Mouse (Mus musculus): Measurements from ENCODE around the gene H2-DMb2. TPM values are rescaled to one million over a fixed set of nuclear protein-coding genes. Genes with fewer than 3 reads are reported as not detected.

H2-DMb2 gene
- total RNA-seq, 1 experiment from 2014 or later, result 3.3 TPM

- no peak for ATAC-seq (replicated peaks; ENCODE audit: low read depth, poor library complexity, severe bottlenecking)
These were observed 25.5 kb upstream of the H2-DMb2 start for GRCm38 (mm10) chr17:34117421-34118112.

- no peak for ATAC-seq (replicated peaks; ENCODE audit: low read depth, poor library complexity, severe bottlenecking)
These were observed 24.8 kb upstream of the H2-DMb2 start for GRCm38 (mm10) chr17:34118113-34118872.

GRCm38 (mm10) chr17:34118873-34119248 lies 24.2 kb upstream of the H2-DMb2 start:
- no peak for ATAC-seq (replicated peaks; ENCODE audit: low read depth, poor library complexity, severe bottlenecking)

- peak; percentile 47 for ATAC-seq (replicated peaks; ENCODE audit: low read depth, poor library complexity, severe bottlenecking)
These were observed 23.6 kb upstream of the H2-DMb2 start, which contains the start of gene H2-DMa for GRCm38 (mm10) chr17:34119249-34120179. Gene H2-DMa (plus strand): TSS chr17:34119541.

GRCm38 (mm10) chr17:34120180-34120723 lies 22.9 kb upstream of the H2-DMb2 start:
- no peak for ATAC-seq (replicated peaks; ENCODE audit: low read depth, poor library complexity, severe bottlenecking)

GRCm38 (mm10) chr17:34120814-34121171 lies 22.3 kb upstream of the H2-DMb2 start:
- peak; percentile 8; the same call in 1 of the 2 replicates for ATAC-seq (replicated peaks; ENCODE audit: low read depth, poor library complexity, severe bottlenecking)

GRCm38 (mm10) chr17:34121172-34121878 lies 21.8 kb upstream of the H2-DMb2 start:
- ATAC-seq (replicated peaks; ENCODE audit: low read depth, poor library complexity, severe bottlenecking), result no peak

- ATAC-seq (replicated peaks; ENCODE audit: low read depth, poor library complexity, severe bottlenecking), result no peak
These were observed 21.3 kb upstream of the H2-DMb2 start for GRCm38 (mm10) chr17:34121879-34122187.

- peak; percentile 19 for ATAC-seq (replicated peaks; ENCODE audit: low read depth, poor library complexity, severe bottlenecking)
These were observed 20.7 kb upstream of the H2-DMb2 start, which contains the start of gene Brd2 for GRCm38 (mm10) chr17:34122188-34122984. Gene Brd2 (minus strand): TSS chr17:34122634.

GRCm38 (mm10) chr17:34123111-34123510 lies 20.0 kb upstream of the H2-DMb2 start:
- ATAC-seq (replicated peaks; ENCODE audit: low read depth, poor library complexity, severe bottlenecking), result no peak

- no peak for ATAC-seq (replicated peaks; ENCODE audit: low read depth, poor library complexity, severe bottlenecking)
These were observed 19.6 kb upstream of the H2-DMb2 start for GRCm38 (mm10) chr17:34123518-34123917.

- ATAC-seq (replicated peaks; ENCODE audit: low read depth, poor library complexity, severe bottlenecking), result peak; percentile 34
These were observed 18.5 kb upstream of the H2-DMb2 start for GRCm38 (mm10) chr17:34124649-34125048.

- no peak for ATAC-seq (replicated peaks; ENCODE audit: low read depth, poor library complexity, severe bottlenecking)
These were observed 16.2 kb upstream of the H2-DMb2 start for GRCm38 (mm10) chr17:34126826-34127420.

GRCm38 (mm10) chr17:34127475-34127874 lies 15.6 kb upstream of the H2-DMb2 start:
- ATAC-seq (replicated peaks; ENCODE audit: low read depth, poor library complexity, severe bottlenecking), result peak; percentile 60

- ATAC-seq (replicated peaks; ENCODE audit: low read depth, poor library complexity, severe bottlenecking), result no peak
These were observed 14.7 kb upstream of the H2-DMb2 start for GRCm38 (mm10) chr17:34128264-34128937.

GRCm38 (mm10) chr17:34128944-34129791 lies 13.9 kb upstream of the H2-DMb2 start:
- no peak for ATAC-seq (replicated peaks; ENCODE audit: low read depth, poor library complexity, severe bottlenecking)

Data from common myeloid progenitor, adult 5-6 weeks (primary cell).